Mouse (Mus musculus): ENCODE measurements at regions not wholly inside any gene's neighbourhood (a gene's known extent, or its start where the extent isn't known, plus 50 kb on each side); places are given as distances from the start of the nearest gene placed in this dataset.

DNA sequence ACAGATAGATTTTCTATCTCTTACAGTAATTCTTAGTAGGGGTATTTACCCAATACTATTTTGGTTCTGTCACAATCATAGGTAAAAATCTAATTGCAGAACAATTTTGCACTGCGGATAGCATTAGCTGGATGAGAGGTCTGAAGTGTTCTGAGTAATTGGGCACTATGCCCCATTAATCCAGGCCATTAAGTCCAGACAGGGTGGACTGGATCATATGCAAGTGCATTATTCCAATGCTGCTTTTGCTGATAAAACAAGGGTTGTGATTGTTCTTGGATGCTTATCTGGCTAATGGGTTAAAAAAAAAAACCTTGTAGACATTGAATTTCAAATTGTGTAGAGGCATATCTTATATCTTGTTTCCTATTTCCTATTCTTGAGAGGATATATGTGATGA, 1732.6 kb upstream of the Gm6569 start:
- Histone ChIP-seq H3K4me3 (no peak overlapping the region), H3K4me1 (ENCODE audit: control insufficient read depth, insufficient read depth, low read length) (no peaks in the 10 kb centered on the region), H3K27me3 (ENCODE audit: control insufficient read depth, insufficient read depth, low read length) (no peaks in the 10 kb centered on the region), H3K79me2 (replicated peaks; ENCODE audit: control insufficient read depth, insufficient read depth, low read length) (no peaks in the 10 kb centered on the region), H3K9ac (ENCODE audit: low read depth, low read length) (no peak overlapping the region), H3K27ac (no peak overlapping the region), H3K36me3 (ENCODE audit: control insufficient read depth, insufficient read depth, low read length) (no peaks in the 10 kb centered on the region)
- WGBS: 89% methylated on average over 1 of the region's 1 CpGs
- intact Hi-C loops (cut with DNase I): no loop called here
- no peak for TF ChIP-seq POLR2A (IDR thresholded peaks at IDR 0.05; ENCODE audit: insufficient read depth, low read depth, low read length)
- TF ChIP-seq EP300 (IDR thresholded peaks at IDR 0.05; ENCODE audit: insufficient read depth, low read depth, low read length): no peak
- no peak for TF ChIP-seq CTCF (IDR thresholded peaks at IDR 0.05)
- DNase-seq: no peak

- no peak overlapping the region for H3K9ac ChIP-seq (ENCODE audit: low read depth, low read length)
- 50% methylated on average over 4 of the region's 4 CpGs for WGBS
- H3K27ac ChIP-seq: no peak overlapping the region
- H3K4me3 ChIP-seq: no peak overlapping the region
- intact Hi-C loops (cut with DNase I): no loop called here
- H3K27me3 ChIP-seq (ENCODE audit: control insufficient read depth, insufficient read depth, low read length): no peaks in the 10 kb centered on the region
- H3K79me2 ChIP-seq (replicated peaks; ENCODE audit: control insufficient read depth, insufficient read depth, low read length): no peaks in the 10 kb centered on the region
- TF ChIP-seq EP300 (IDR thresholded peaks at IDR 0.05; ENCODE audit: insufficient read depth, low read depth, low read length): no peak
- TF ChIP-seq POLR2A (IDR thresholded peaks at IDR 0.05; ENCODE audit: insufficient read depth, low read depth, low read length): no peak
- TF ChIP-seq CTCF (IDR thresholded peaks at IDR 0.05): no peak
- no peak for DNase-seq
- H3K36me3 ChIP-seq (ENCODE audit: control insufficient read depth, insufficient read depth, low read length): no peaks in the 10 kb centered on the region
- H3K4me1 ChIP-seq (ENCODE audit: control insufficient read depth, insufficient read depth, low read length): no peaks in the 10 kb centered on the region
Measured at GRCm38 (mm10) chr15:72105830-72106413, 1728.4 kb upstream of the Gm6569 start.

DNA sequence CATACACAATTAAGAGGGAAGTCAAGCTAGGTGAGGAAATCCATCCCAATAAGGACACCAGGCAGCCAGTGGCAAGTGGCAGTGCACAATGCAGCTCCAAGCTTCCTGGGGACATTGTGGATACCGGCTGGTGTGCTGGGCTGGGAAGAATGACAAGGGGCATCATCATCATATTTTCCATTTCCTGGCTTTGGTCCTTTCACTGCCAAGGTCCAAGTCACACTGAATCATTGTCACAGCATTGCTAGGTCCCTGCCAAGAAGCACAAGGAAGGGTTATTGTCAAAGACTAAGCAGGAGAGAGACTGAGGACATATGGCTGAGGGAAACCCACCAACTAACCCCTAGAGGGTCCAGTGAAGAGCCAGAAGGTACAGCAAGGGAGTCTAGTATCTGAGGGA, 1723.8 kb upstream of the Gm6569 start:
- H3K9ac ChIP-seq (ENCODE audit: low read depth, low read length): no peak overlapping the region
- no peaks in the 10 kb centered on the region for H3K36me3 ChIP-seq (ENCODE audit: control insufficient read depth, insufficient read depth, low read length)
- H3K4me3 ChIP-seq: no peak overlapping the region
- H3K27ac ChIP-seq: no peak overlapping the region
- no peaks in the 10 kb centered on the region for H3K4me1 ChIP-seq (ENCODE audit: control insufficient read depth, insufficient read depth, low read length)
- TF ChIP-seq POLR2A (IDR thresholded peaks at IDR 0.05; ENCODE audit: insufficient read depth, low read depth, low read length) (no peak), EP300 (IDR thresholded peaks at IDR 0.05; ENCODE audit: insufficient read depth, low read depth, low read length) (no peak), CTCF (IDR thresholded peaks at IDR 0.05) (no peak)
- no peaks in the 10 kb centered on the region for H3K79me2 ChIP-seq (replicated peaks; ENCODE audit: control insufficient read depth, insufficient read depth, low read length)
- WGBS: 41% methylated on average over 1 of the region's 1 CpGs
- no peaks in the 10 kb centered on the region for H3K27me3 ChIP-seq (ENCODE audit: control insufficient read depth, insufficient read depth, low read length)
- intact Hi-C loops (cut with DNase I): no loop called here
- no peak for DNase-seq

DNA sequence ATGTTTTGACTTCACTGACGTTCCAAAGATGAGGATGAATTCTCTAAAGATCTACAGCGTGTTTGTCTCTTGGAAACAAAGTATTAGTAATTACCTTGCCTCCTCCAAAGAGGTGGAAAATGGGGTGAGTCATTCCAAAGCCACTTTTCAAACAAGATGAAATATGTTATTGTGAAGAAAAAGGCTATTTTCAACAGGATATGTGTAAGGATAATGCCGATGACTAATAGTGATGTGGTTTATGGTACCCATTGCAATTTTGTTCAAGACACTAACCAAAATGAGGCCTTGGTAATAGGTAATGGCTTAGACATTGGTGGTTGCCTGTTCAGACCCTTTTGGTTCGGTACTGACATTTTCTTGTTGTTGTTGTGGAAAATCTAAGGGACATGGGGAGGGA, 1717.6 kb upstream of the Gm6569 start:
- intact Hi-C loops (cut with DNase I): no loop called here
- TF ChIP-seq CTCF (IDR thresholded peaks at IDR 0.05) (no peak), POLR2A (IDR thresholded peaks at IDR 0.05; ENCODE audit: insufficient read depth, low read depth, low read length) (no peak), EP300 (IDR thresholded peaks at IDR 0.05; ENCODE audit: insufficient read depth, low read depth, low read length) (no peak)
- 68% methylated on average over 4 of the region's 4 CpGs for WGBS
- Histone ChIP-seq H3K79me2 (replicated peaks; ENCODE audit: control insufficient read depth, insufficient read depth, low read length) (no peaks in the 10 kb centered on the region), H3K36me3 (ENCODE audit: control insufficient read depth, insufficient read depth, low read length) (no peaks in the 10 kb centered on the region), H3K27ac (no peak overlapping the region), H3K9ac (ENCODE audit: low read depth, low read length) (no peak overlapping the region), H3K4me3 (no peak overlapping the region), H3K4me1 (ENCODE audit: control insufficient read depth, insufficient read depth, low read length) (no peaks in the 10 kb centered on the region), H3K27me3 (ENCODE audit: control insufficient read depth, insufficient read depth, low read length) (no peaks in the 10 kb centered on the region)
- DNase-seq: no peak

- WGBS: 48% methylated on average over 8 of the region's 8 CpGs
- intact Hi-C loops (cut with DNase I): no loop called here
- Histone ChIP-seq H3K27me3 (ENCODE audit: control insufficient read depth, insufficient read depth, low read length) (no peaks in the 10 kb centered on the region), H3K9ac (ENCODE audit: low read depth, low read length) (no peak overlapping the region), H3K27ac (no peak overlapping the region), H3K4me1 (ENCODE audit: control insufficient read depth, insufficient read depth, low read length) (peaks cover 2% of the 10 kb centered on the region), H3K4me3 (no peak overlapping the region), H3K36me3 (ENCODE audit: control insufficient read depth, insufficient read depth, low read length) (no peaks in the 10 kb centered on the region), H3K79me2 (replicated peaks; ENCODE audit: control insufficient read depth, insufficient read depth, low read length) (no peaks in the 10 kb centered on the region)
- no peak for TF ChIP-seq CTCF (IDR thresholded peaks at IDR 0.05)
- no peak for DNase-seq
Measured at GRCm38 (mm10) chr15:72134226-72134625, 1700.1 kb upstream of the Gm6569 start.

DNA sequence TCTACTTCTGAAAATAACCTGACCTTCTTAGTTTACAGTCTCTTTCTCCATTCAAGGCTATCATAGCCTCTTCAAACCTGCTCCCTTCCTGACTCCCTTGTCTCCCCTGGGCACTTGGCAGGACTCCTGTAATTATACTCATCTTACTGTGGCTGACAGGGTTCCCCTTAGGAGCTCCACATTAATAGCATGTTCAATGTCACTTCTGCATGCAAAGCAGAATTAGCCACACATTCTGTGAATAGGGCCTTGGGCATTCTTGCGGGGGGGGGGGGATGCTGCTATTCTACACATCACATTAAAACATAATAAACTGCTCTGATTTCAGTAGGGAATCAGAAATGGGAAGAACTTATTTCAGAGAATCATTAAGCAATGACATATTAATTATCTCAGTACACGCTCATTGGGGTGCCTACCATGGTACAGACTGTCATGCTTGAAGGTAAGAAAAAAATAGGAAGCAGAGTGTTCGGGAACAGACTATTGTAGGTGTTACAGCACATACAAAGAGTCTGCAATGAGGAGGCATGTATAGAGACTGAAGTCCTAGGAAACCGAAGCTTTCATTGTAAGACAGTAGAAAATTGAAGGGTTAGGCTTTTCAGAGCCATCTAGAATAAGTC, 1698.3 kb upstream of the Gm6569 start:
- no peak overlapping the region for H3K9ac ChIP-seq (ENCODE audit: low read depth, low read length)
- H3K4me1 ChIP-seq (ENCODE audit: control insufficient read depth, insufficient read depth, low read length): peaks cover 2% of the 10 kb centered on the region
- no peak for TF ChIP-seq EP300 (IDR thresholded peaks at IDR 0.05; ENCODE audit: insufficient read depth, low read depth, low read length)
- TF ChIP-seq CTCF (IDR thresholded peaks at IDR 0.05): no peak
- no peak for TF ChIP-seq POLR2A (IDR thresholded peaks at IDR 0.05; ENCODE audit: insufficient read depth, low read depth, low read length)
- H3K27ac ChIP-seq: no peak overlapping the region
- 82% methylated on average over 4 of the region's 4 CpGs for WGBS
- H3K79me2 ChIP-seq (replicated peaks; ENCODE audit: control insufficient read depth, insufficient read depth, low read length): no peaks in the 10 kb centered on the region
- H3K27me3 ChIP-seq (ENCODE audit: control insufficient read depth, insufficient read depth, low read length): no peaks in the 10 kb centered on the region
- intact Hi-C loops (cut with DNase I): no loop called here
- no peak for DNase-seq
- H3K36me3 ChIP-seq (ENCODE audit: control insufficient read depth, insufficient read depth, low read length): no peaks in the 10 kb centered on the region
- no peak overlapping the region for H3K4me3 ChIP-seq

Measured in heart, adult 2 months (tissue).